Mouse (Mus musculus) mature B cell (primary cell): ENCODE measurements around the gene Tmem132d.
"Not testable (repeated sequence)": the region's sequence is repeated elsewhere in the genome, so short reads cannot be mapped to it uniquely, and the experiment has no call there.

ENCODE experiments used
- in situ Hi-C: fragments of 300-500 bp; cut with MboI; formaldehyde crosslinking; loops from 2 replicates; pipeline ENCODE4 v1.14.3; 2019

The Tmem132d gene

DNA sequence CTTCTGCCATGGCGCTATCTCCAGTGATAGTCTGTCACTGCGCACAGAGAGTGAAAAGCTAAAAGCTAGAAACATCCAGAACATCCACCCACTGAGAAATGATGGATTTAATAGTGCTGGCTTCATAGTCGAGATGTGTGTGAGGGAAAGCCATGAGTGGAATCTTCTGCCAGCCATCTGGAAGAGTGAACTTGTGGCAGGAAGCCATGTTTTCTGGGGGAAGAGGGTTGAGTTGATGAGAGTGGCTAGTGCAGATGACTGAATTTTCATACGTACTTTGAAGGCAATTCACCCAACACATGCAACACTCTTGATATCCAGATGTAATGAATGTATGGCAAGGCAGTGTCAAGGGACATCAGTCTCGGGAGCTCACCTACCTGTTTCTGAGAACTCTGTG is 342.3 kb downstream of the Tmem132d start:
- in situ Hi-C loops, result no loop called here

GRCm38 (mm10) chr5:128075456-128075855 is 357.4 kb downstream of the Tmem132d start:
- in situ Hi-C loops, result no loop called here

DNA sequence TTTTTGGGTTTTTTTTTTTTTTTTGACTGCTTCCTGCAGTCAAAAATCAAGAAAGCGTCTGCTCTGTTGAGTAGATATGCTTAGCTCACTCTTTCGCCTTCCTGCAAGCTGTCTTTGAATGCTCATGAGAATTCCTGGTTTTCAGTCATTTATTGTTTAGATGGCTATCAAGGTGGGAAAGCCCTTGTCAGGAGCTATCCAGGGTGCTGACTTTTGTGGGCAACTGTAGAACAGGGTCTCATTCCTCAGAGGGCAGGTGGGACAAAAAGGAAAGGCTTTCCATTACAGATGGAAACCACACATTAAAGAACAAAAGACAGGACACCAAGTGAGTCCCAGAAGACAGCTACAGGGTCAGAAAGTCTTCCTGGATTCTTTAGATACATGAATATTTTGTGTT is 360.3 kb downstream of the Tmem132d start:
- in situ Hi-C loops, result no loop called here

GRCm38 (mm10) chr5:128041781-128042180 is 391.1 kb downstream of the Tmem132d start:
- in situ Hi-C loops, result no loop called here

- in situ Hi-C loops, result no loop called here
These were observed 392.8 kb downstream of the Tmem132d start for GRCm38 (mm10) chr5:128040036-128040435.

DNA sequence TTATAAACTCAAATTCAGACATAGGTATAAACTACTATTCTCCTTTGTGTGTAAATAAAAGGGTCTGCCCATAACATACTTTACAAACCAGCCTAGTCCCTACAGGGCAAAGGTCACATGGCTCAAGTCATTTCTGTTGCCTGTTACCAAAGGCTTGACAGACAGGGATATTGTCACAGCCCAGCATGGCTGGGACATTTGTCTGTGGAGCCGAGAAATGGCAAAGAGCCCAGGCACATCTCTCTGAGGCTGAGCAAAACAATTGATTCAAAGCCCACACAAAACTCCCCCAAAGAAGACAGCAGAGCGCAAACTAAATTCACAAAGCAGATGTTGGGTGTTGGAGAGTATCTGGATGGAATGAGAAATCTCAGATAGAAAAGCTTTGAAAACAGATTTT is 405.8 kb downstream of the Tmem132d start:
- in situ Hi-C loops, result no loop called here

GRCm38 (mm10) chr5:128004666-128005065 is 428.2 kb downstream of the Tmem132d start:
- in situ Hi-C loops, result no loop called here

- in situ Hi-C loops, result no loop called here
These were observed 436.2 kb downstream of the Tmem132d start for GRCm38 (mm10) chr5:127996526-127997245.

DNA sequence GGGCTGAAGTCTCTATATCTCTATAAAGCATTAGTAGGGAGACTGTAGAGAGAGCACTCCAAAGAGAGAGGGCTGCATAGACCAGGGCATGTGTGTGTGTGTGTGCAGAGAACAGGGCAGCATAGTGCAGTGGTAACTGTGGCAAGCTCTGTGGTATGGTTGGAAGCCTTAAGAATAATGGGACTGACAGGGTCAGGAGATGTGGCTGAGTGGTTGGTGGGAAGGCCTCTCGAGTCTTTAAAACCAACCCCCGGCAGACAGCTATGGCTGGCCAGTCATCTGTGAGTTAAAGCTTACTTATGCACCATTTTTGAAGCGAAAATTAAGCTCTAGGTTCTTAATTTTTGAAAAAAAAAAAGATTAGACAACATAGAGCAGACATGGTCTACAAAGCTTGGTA is 439.4 kb downstream of the Tmem132d start:
- in situ Hi-C loops, result no loop called here

DNA sequence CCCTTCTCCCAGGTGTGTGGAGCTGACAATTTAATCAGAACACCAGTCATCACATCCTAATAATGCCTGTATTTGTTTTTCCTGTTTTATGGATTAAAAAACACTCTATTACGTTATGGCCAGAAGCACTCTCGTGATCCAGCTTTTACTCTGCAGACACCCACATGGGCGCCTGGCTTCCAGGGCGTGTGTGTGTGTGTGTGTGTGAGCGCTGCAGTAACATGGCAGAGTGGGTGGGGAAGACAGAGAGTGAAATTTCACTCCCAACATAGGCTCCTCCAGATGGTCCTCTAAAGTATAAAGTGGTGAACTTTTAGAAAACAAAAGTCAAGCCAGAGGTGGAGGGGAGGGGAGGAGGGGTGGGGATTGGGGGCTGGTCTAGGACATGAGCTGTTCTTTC is 442.1 kb downstream of the Tmem132d start:
- in situ Hi-C loops, result no loop called here

- in situ Hi-C loops, result not testable (repeated sequence)
These were observed 452.9 kb downstream of the Tmem132d start for GRCm38 (mm10) chr5:127980003-127980358.

- in situ Hi-C loops, result no loop called here
These were observed 453.4 kb downstream of the Tmem132d start for GRCm38 (mm10) chr5:127979329-127980002.

- in situ Hi-C loops, result no loop called here
These were observed 456.2 kb downstream of the Tmem132d start for GRCm38 (mm10) chr5:127976661-127977060.

GRCm38 (mm10) chr5:127965700-127966099 is 467.2 kb downstream of the Tmem132d start:
- in situ Hi-C loops, result no loop called here

- in situ Hi-C loops, result no loop called here
These were observed 470.2 kb downstream of the Tmem132d start for GRCm38 (mm10) chr5:127962656-127963055.

DNA sequence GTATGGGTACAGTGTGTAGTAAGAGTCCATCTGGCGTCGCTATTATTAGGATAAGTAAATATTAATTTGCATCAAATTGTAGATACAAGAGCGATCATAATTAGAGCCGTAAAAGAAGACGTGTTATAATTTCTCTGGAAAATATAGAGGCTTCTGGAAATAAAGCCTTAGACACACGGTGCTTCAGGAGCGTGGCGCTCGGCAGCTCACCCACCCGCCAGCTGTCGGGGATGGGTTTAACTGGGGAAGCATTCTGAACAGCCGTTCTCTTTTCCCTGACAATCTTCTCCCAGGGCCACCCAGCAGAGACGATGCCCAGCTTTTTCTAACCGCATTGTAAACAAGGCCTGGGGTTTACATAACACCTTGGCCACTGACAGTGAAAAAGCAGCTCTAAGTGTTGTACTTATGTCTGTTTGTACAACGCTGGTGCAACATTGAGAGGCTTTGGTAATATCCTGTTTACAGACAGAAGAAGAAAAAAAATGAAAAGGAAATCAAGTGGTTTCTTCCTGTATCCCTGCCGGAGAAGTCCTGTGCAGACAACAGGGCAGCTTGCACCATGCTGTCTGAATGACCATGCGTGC is 476.3 kb downstream of the Tmem132d start:
- in situ Hi-C loops, result no loop called here

- in situ Hi-C loops, result no loop called here
These were observed 478.6 kb downstream of the Tmem132d start for GRCm38 (mm10) chr5:127954231-127954790.

- in situ Hi-C loops, result no loop called here
These were observed 480.1 kb downstream of the Tmem132d start for GRCm38 (mm10) chr5:127952800-127953199.

GRCm38 (mm10) chr5:127950574-127950973 is 482.3 kb downstream of the Tmem132d start:
- in situ Hi-C loops, result no loop called here

GRCm38 (mm10) chr5:127947275-127947674 is 485.6 kb downstream of the Tmem132d start:
- in situ Hi-C loops, result no loop called here

- in situ Hi-C loops, result not testable (repeated sequence)
These were observed 490.7 kb downstream of the Tmem132d start for GRCm38 (mm10) chr5:127942171-127942570.

DNA sequence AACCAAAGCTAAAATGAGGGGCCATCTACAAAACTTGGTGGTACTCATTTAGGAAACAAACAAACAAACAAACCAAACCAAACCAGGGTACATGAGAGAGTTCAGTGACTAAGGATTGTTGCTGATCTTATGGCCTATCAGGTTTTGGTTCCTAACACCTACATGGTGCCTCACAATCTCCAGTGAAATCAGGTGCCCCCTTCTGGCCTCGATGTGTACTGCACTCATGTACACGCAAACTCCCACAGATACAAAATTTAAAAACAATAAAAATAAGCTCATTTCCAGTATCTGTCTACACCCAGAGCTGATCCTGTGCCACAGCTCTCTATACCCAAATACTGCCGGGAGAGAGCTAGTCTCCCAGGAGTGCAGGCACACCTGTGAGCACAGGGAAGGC is 495.0 kb downstream of the Tmem132d start:
- in situ Hi-C loops, result no loop called here

DNA sequence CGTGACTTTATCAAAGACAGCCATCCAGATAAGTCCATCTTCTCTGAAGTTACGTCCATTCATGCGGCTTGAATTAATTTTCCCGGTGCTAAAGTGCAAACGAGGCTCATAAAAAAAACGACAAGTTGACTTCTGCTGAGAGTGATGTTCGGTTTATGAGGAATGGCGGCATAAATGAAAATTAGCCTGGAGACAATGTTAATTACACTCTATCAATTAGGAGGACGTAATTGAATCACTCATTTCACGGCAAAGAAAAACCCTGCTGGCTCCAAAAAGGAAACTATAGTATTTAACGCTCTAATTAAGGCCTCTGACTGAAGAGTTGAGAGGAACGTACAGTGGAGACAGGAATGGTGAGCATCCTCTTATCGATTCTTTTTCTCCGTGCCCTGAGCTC is 503.2 kb downstream of the Tmem132d start:
- in situ Hi-C loops, result no loop called here
